Mouse (Mus musculus) heart, adult 2 months (tissue): ENCODE data around the gene Kcp.

ENCODE experiments used
- CTCF ChIP-seq: fragments of 200-600 bp; IDR thresholded peaks from 2 replicates; pipeline ENCODE4 v1.8.1; 2022; ENCODE audit warnings: antibody characterized with exemption, mild to moderate bottlenecking, moderate library complexity
- POLR2A ChIP-seq: fragments of 200-500 bp; IDR thresholded peaks from 2 replicates; pipeline ENCODE4 v1.6.1; 2011; ENCODE audit warnings: mild to moderate bottlenecking, low read depth, low read length, control low read depth; ENCODE audit not compliant: insufficient read depth

GRCm38 (mm10) chr6:29432676-29433037, 75.1 kb downstream of the Kcp start:
- TF ChIP-seq CTCF: no peak
- no peak for TF ChIP-seq POLR2A
